Mouse (Mus musculus) spleen, adult 2 months (tissue): Measurements from ENCODE around the gene Klf6.

ENCODE experiments used
- CTCF ChIP-seq: fragments of 200-500 bp; IDR thresholded peaks from 2 replicates; pipeline ENCODE4 v1.5.1; 2011; ENCODE audit warnings: mild to moderate bottlenecking, inconsistent platforms; ENCODE audit not compliant: insufficient read depth, insufficient read length, insufficient replicate concordance; ENCODE audit errors: extremely low read depth
- POLR2A ChIP-seq: fragments of 200-500 bp; IDR thresholded peaks from 2 replicates; pipeline ENCODE4 v1.6.1; 2011; ENCODE audit warnings: low read depth, low read length, inconsistent platforms

DNA sequence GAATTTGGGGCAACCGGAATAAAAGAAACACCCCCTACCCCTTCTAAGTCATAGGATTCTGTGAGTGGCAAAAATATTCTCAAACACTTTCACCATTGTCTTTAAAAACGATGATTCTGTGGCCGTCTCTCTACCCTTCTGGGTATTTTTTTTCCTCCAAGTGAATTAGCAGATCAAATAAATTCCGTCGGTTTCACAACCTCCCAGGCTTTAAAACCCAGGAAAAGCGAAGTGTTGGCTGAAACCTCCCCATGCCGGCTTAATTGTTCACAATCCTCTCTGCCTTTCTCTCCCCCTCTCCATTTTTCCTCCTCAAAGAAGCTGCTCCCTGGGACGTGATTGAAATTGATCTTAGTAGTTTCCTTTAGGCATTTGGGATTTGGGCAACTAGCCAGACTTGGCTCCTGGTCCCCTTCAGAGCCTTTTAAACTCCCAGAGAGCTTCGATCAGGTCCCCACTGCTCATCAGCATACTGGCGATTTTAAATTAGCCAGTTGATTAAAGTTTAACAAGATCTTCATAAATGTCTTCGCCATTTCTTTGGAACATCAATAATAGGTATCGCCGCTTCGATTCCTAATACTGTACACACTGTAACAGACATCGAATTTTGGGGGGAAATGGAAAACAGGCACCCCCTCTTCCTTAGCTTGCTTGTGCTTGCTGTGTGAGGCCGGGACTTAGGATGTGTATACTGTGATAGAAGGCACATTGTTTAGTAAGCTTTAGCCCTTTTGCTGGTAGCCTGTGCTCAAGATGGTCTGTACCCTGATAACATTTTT, 1.5 kb downstream of the Klf6 start:
- TF ChIP-seq POLR2A (no peak), CTCF (no peak)
